Mouse (Mus musculus): ENCODE results near the gene Slc25a20.

- TF ChIP-seq CTCF (IDR thresholded peaks at IDR 0.05; ENCODE audit: low read depth, low read length) (no peak), POLR2A (IDR thresholded peaks at IDR 0.05; ENCODE audit: borderline replicate concordance, low read depth, low read length) (no peak)
Measured at GRCm38 (mm10) chr9:108691371-108691770, 29.5 kb downstream of the Slc25a20 start.

All from bone marrow macrophage, adult 2 months (primary cell).